Mouse (Mus musculus) embryonic facial prominence, embryonic 15.5 days (tissue): Measurements from ENCODE around the gene Ppm1g. TPM values are rescaled to one million over a fixed set of nuclear protein-coding genes. Genes with fewer than 3 reads are reported as not detected.
A peak's percentile ranks its signal among the peaks of the same experiment; 100 is the strongest.

Experiments
- ATAC-seq: fragments of 200-750 bp; cut with Nextera tagmentation; 2 replicates; pipeline ENCODE4 v1.8.0; 2017; ENCODE audit warnings: low read depth, moderate TSS enrichment; ENCODE audit not compliant: insufficient number of reproducible peaks, low FRiP score, low TSS enrichment
- H3K27ac ChIP-seq: fragments of 300-500 bp; sonication (generic); replicated peaks from 2 replicates; pipeline ENCODE4 v1.5.1; 2015; ENCODE audit warnings: mild to moderate bottlenecking, inconsistent platforms
- H3K27me3 ChIP-seq: fragments of 300-500 bp; sonication (generic); 2 replicates; pipeline ENCODE4 v1.6.1; 2015; ENCODE audit warnings: inconsistent platforms
- H3K36me3 ChIP-seq: fragments of 300-500 bp; sonication (generic); 2 replicates; pipeline ENCODE4 v1.6.1; 2015; ENCODE audit warnings: mild to moderate bottlenecking, inconsistent platforms
- H3K4me1 ChIP-seq: fragments of 300-500 bp; sonication (generic); 2 replicates; pipeline ENCODE4 v1.6.1; 2015; ENCODE audit warnings: inconsistent platforms
- H3K4me2 ChIP-seq: fragments of 300-500 bp; sonication (generic); replicated peaks from 2 replicates; pipeline ENCODE4 v1.6.1; 2015; ENCODE audit warnings: mild to moderate bottlenecking, inconsistent platforms
- H3K4me3 ChIP-seq: fragments of 300-500 bp; sonication (generic); replicated peaks from 2 replicates; pipeline ENCODE4 v1.5.1; 2015; ENCODE audit warnings: mild to moderate bottlenecking, inconsistent platforms
- H3K9ac ChIP-seq: fragments of 300-500 bp; sonication (generic); 2 replicates; pipeline ENCODE4 v1.6.1; 2015; ENCODE audit warnings: inconsistent platforms
- H3K9me3 ChIP-seq: fragments of 300-500 bp; sonication (generic); replicated peaks from 2 replicates; pipeline ENCODE4 v1.6.1; 2016; ENCODE audit warnings: inconsistent platforms
- WGBS: fragments of 180-500 bp; shearing (Covaris S2); methylation state at CpG from one replicate; pipeline ENCODE4 v1.1.7; 2015; 5-methylcytosine and 5-hydroxymethylcytosine counted together
- polyA plus RNA-seq: library from polyadenylated mRNA; unstranded; fragments of >200 nt; fragmentation: Nextera tagmentation; extraction: Ambion mirVana; gene quantifications from 2 replicates; pipeline ENCODE4 v1.2.1, GENCODE M21; 2015

The Ppm1g gene
- polyA plus RNA-seq, 1 experiment from 2014 or later: 115 TPM

DNA sequence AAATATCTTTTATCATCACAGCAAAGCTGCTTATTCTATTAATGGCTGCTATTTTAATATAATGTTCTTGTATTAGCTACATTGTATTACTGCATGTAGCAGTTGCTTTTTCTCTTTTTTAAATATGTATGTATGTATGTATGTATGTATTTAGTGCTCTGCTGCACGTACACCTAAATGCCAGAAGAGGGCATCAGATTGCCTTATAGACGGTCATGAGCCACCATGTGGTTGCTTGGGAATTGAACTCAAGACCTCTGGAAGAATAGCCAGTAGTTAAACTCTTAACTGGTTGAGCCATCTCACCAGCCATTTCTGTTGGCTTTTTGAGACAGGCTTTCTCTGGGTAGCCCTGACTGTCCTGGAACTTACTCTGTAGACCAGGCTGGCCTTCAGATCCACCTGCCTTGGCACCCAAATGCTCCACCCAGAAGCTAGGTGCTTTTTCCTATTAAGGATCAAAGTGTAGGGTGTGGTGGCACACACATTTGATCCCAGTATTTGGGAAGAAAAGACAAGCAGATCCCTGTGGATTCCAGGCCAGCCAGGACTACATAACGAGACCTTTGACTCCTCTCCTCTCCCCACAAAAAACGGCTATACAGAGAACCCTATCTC lies 32.2 kb downstream of the Ppm1g start:
- H3K4me2 ChIP-seq: no peak overlapping the region
- 76% methylated on average over 4 of the region's 4 CpGs for WGBS
- no peaks in the 10 kb centered on the region for H3K9me3 ChIP-seq
- H3K27me3 ChIP-seq: no peaks in the 10 kb centered on the region
- H3K4me1 ChIP-seq: peaks cover 13% of the 10 kb centered on the region
- no peak overlapping the region for H3K27ac ChIP-seq
- peaks cover 43% of the 10 kb centered on the region for H3K36me3 ChIP-seq
- no peak overlapping the region for H3K9ac ChIP-seq
- no peak overlapping the region for H3K4me3 ChIP-seq
- ATAC-seq: no peak

DNA sequence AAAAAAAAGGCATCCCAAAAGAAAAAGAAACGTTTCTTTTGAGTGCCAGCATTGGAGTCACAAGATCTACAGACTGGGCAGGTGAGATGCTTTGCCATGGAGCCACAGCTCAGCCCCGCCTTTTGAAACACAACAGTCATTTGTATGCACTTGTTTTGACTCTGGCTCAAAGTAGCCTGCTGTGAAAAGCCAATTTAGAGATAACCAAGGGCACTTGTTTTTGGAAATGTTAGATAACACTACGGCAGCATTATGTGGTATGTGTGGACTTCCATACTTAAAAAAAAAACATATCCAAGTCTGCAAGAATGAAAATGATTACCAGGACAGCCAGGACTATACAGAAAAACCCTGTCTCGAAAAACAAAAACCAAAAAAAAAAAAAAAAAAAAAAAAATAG lies 36.8 kb downstream of the Ppm1g start:
- H3K27me3 ChIP-seq: no peaks in the 10 kb centered on the region
- no peak overlapping the region for H3K4me2 ChIP-seq
- H3K9ac ChIP-seq: no peak overlapping the region
- 62% methylated on average over 4 of the region's 4 CpGs for WGBS
- H3K9me3 ChIP-seq: no peaks in the 10 kb centered on the region
- no peak for ATAC-seq
- H3K4me1 ChIP-seq: peaks cover 8% of the 10 kb centered on the region; the same call in 1 of the 2 replicates
- no peak overlapping the region for H3K27ac ChIP-seq
- peaks cover 20% of the 10 kb centered on the region for H3K36me3 ChIP-seq
- H3K4me3 ChIP-seq: no peak overlapping the region

DNA sequence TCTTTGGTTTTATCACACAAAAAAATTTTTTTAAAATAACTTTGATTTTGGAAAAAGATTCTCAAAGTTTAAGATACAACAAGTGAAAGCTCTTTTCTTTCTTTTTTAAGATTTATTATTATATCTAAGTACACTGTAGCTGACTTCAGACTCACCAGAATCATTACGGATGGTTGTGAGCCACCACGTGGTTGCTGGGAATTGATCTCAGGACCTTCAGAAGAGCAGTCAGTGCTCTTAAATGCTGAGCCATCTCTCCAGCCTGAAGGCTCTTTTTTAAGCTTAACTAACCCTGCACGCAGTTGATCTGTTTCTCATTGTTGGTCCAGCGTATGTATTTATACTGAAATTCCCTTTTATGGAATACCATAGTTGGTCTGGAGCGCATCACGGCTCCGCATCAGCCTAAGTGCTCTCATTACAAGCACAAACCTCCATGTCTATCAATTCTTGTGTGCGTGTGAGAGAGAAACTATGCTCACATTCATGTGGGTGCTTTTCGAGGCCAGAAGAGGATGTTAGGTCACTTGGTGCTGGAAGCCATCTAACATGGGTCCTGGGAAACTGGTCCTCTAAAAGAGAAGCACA lies 39.2 kb downstream of the Ppm1g start:
- ATAC-seq: no peak
- Histone ChIP-seq H3K36me3 (peaks cover 7% of the 10 kb centered on the region; the same call in 1 of the 2 replicates), H3K27me3 (no peaks in the 10 kb centered on the region), H3K9ac (no peak overlapping the region), H3K4me2 (no peak overlapping the region), H3K4me3 (no peak overlapping the region), H3K9me3 (no peaks in the 10 kb centered on the region), H3K4me1 (peaks cover 8% of the 10 kb centered on the region; the same call in 1 of the 2 replicates), H3K27ac (no peak overlapping the region)
- 88% methylated on average over 9 of the region's 9 CpGs for WGBS

DNA sequence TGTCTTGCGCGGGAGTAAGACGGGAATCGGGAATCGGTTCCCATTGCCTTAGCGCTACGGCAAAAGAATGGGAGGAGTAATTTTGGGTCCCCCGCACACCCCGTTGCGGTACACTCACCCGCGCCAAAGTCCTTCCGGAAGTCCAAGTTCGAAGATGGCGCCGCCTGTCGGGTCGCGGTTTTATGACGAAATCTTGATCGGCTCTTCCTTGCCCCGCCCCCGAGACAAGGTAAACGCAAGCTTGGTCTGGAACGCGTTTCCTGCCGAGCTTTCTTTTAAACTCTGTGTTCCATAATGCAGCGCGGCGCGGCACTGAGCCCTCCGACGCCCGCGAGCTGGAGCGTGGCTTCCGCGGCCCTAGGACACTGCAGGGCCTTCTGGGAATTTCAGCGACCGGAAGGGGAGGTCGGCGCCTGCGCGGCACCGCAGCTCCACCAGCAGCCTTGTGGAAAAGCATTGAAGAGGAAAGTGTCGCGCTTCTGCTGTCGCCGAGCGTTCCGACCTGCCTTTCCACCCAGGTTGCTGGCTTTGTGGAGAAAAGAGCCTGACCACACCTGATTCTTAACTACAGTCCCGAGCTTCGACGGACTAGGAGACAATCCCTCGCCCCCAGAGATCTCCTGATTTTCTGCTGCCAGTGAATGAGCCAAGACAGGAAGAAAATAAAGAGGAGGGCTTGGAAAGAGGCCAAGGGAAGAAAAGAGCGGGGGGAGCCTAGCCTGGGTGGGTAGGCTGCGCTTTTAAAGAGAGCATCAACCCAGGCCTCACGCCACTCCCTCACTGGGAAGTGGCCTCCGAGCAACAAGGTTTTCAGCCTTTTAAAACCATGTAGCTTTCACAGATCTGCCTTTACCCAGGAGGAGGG lies 40.5 kb downstream of the Ppm1g start, which contains the start of the genes Gm29609 and Gtf3c2:
Gene Gm29609, minus strand, starts transcription at position 146 of the 865 bp plus-strand sequence.
Gene Gtf3c2, minus strand, starts transcription at position 379 of the 865 bp plus-strand sequence.
- H3K9me3 ChIP-seq: no peaks in the 10 kb centered on the region
- peaks cover 8% of the 10 kb centered on the region; the same call in 1 of the 2 replicates for H3K4me1 ChIP-seq
- peak within 1 kb of the TSS; percentile 99 for H3K27ac ChIP-seq
- peak; percentile 98 for ATAC-seq
- under 1% methylated on average over 59 of the region's 59 CpGs for WGBS
- peak within 1 kb of the TSS; percentile 93 for H3K4me3 ChIP-seq
- H3K27me3 ChIP-seq: no peaks in the 10 kb centered on the region
- H3K9ac ChIP-seq: peak within 1 kb of the TSS; percentile 71
- peaks cover 7% of the 10 kb centered on the region; the same call in 1 of the 2 replicates for H3K36me3 ChIP-seq
- peak within 1 kb of the TSS; percentile 83 for H3K4me2 ChIP-seq

DNA sequence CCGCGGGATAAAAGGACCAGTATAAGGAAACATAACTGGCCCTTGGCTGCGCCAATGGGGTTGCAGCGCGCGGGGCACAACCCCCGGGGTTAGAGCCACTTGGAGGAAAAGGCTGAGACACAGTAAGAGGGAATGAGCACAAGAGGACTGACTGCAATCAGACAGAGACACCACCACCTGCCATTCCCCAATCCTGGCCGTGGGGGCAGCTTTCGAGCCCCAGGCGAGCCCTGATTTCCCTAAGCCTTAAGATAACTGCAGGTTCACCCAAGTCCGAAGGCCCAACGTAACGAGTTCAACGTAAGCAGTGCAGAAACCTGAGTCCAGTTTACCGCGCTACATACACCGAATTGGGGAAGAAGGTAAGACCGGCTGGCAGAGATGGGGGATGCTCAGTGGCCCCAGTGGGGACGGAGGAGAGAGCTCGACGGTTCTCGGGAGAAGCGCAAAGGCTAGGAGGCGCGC lies 41.2 kb downstream of the Ppm1g start:
- H3K4me3 ChIP-seq: peak overlapping the region; percentile 93
- peaks cover 12% of the 10 kb centered on the region for H3K36me3 ChIP-seq
- H3K9ac ChIP-seq: peak overlapping the region; percentile 71
- ATAC-seq: peak; percentile 49; the same call in 1 of the 2 replicates
- H3K27me3 ChIP-seq: no peaks in the 10 kb centered on the region
- WGBS: 0% methylated on average over 25 of the region's 25 CpGs
- H3K4me1 ChIP-seq: peaks cover 8% of the 10 kb centered on the region; the same call in 1 of the 2 replicates
- H3K27ac ChIP-seq: peak overlapping the region; percentile 99
- H3K4me2 ChIP-seq: peak overlapping the region; percentile 83
- H3K9me3 ChIP-seq: no peaks in the 10 kb centered on the region

DNA sequence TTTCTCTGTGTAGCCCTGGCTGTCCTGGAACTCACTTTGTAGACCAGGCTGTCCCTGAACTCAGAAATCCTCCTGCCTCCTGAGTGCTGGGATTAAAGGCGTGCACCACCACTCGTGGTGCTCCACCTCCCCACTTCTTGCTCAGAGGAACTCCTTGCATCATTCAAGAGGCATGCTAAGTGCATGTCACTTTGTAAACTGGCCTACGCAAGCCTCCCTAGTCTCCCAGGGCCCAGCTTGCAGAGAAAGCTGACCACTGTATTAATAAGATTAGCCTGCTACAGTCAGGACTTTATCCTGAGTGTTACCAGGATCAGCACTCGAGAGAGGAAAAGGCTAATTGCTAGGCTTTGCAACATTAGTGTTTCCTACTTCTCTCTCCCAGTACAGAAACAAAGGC lies 51.9 kb downstream of the Ppm1g start:
- Histone ChIP-seq H3K27me3 (no peaks in the 10 kb centered on the region), H3K4me1 (no peaks in the 10 kb centered on the region), H3K9ac (no peak overlapping the region), H3K27ac (no peak overlapping the region), H3K36me3 (peaks cover 87% of the 10 kb centered on the region), H3K9me3 (no peaks in the 10 kb centered on the region), H3K4me3 (no peak overlapping the region), H3K4me2 (no peak overlapping the region)
- 88% methylated on average over 4 of the region's 4 CpGs for WGBS
- ATAC-seq: no peak

DNA sequence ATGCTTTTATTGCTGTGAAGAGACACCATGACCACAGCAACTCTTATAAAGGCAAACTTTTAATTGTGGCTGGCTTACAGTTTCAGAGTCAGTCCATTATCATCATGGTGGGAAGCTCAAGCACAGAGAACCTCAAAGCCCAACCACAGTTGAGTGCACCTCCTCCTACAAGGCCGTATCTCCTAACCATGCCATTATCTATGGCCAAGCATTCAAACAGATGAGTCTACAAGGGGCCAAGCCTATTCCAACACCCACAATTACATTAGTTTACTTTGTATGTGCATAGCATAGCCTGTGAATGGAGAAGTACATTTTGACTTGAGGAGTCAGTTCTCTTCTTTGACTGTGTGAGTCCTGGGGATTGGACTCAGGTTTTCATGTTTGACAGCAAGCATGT lies 55.6 kb downstream of the Ppm1g start:
- ATAC-seq: no peak
- Histone ChIP-seq H3K4me2 (no peak overlapping the region), H3K36me3 (peaks cover 88% of the 10 kb centered on the region), H3K27me3 (no peaks in the 10 kb centered on the region), H3K4me3 (no peak overlapping the region), H3K9me3 (no peaks in the 10 kb centered on the region), H3K9ac (no peak overlapping the region), H3K4me1 (no peaks in the 10 kb centered on the region), H3K27ac (no peak overlapping the region)
- 94% methylated on average over 1 of the region's 1 CpGs for WGBS

DNA sequence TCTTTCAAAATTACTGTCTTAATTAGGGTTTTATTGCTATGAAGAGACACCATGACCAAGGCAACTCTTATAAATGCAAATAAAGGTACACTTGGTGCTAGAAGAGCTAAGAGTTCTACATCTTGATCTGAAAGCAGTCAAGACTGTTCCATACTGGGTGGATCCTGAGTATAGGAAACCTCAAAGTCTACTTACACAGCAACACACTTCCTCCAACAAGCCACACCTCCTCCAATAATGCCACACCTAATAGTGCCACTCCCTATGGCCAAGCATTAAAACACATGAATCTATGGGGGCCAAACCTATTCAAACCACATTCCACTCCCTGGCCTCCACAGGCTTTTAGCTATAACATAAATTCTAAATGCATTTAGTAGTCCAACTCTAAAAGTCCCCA lies 58.0 kb downstream of the Ppm1g start:
- H3K27ac ChIP-seq: no peak overlapping the region
- peaks cover 88% of the 10 kb centered on the region for H3K36me3 ChIP-seq
- no peaks in the 10 kb centered on the region for H3K4me1 ChIP-seq
- H3K4me3 ChIP-seq: no peak overlapping the region
- H3K27me3 ChIP-seq: no peaks in the 10 kb centered on the region
- H3K4me2 ChIP-seq: no peak overlapping the region
- no peak overlapping the region for H3K9ac ChIP-seq
- no peak for ATAC-seq
- no peaks in the 10 kb centered on the region for H3K9me3 ChIP-seq

DNA sequence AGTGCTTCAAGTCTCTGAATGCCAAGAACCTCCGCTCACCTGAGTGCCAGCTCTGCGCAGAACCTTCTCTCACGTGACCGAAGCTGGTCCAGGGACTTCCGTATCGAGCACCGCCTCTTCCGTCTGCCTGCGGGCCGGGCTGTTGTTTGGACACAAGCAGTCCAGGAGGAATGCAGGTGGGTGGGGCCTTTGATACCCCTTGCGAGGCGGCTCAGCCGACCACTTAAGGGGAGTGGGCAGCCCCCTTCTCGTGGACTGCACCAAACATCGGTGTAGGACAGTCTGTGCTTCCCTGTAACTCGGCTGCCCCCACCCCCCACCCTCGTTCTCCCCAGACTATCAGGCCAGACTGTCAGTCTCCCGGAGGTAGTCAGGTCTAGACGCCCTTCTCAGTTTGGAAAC lies 66.3 kb downstream of the Ppm1g start, which contains the start of gene Mpv17:
Gene Mpv17, minus strand, starts transcription at position 100 of the 402 bp plus-strand sequence.
- under 1% methylated on average over 19 of the region's 19 CpGs for WGBS
- Histone ChIP-seq H3K27me3 (no peaks in the 10 kb centered on the region), H3K9ac (peak within 1 kb of the TSS; percentile 62), H3K36me3 (peaks cover 37% of the 10 kb centered on the region), H3K27ac (peak within 1 kb of the TSS; percentile 88), H3K4me1 (peaks cover 12% of the 10 kb centered on the region), H3K4me3 (peak within 1 kb of the TSS; percentile 65), H3K4me2 (peak within 1 kb of the TSS; percentile 64), H3K9me3 (no peaks in the 10 kb centered on the region)
- ATAC-seq: peak; percentile 92

DNA sequence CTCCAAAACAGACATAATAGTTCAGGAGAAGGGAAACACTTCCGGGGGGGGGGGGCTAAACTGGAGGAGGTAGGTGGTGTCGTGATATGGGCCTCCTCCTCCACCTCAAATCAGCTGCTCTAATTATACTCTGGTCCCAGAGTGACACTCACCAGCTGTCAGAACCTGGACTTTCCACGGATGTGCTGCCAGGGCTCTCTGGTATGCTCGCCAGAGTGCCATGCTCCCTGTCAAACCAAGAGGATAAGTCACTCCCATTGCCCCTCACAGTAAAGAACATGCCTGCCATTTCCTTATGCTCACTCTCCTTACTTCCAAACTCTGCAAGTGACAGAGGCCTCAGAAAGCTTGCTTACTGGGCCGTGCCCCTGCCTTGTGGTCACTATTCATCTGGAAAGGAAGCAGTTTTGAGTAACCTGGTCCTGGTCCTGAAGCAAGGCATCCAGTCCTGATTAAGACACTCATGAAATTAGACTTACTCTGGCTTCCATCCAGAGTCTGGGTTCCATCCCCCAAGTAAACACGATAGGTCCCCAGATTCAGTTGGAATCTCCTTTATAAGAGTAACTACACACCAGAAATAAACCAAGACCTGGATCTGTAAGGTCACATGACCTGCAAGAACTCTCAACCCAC lies 66.9 kb downstream of the Ppm1g start:
- peak overlapping the region; percentile 62 for H3K9ac ChIP-seq
- no peaks in the 10 kb centered on the region for H3K9me3 ChIP-seq
- no peaks in the 10 kb centered on the region for H3K27me3 ChIP-seq
- peaks cover 32% of the 10 kb centered on the region for H3K36me3 ChIP-seq
- H3K4me3 ChIP-seq: peak overlapping the region; percentile 65
- H3K27ac ChIP-seq: peak overlapping the region; percentile 88; the same call in 1 of the 2 replicates
- 21% methylated on average over 6 of the region's 6 CpGs for WGBS
- no peak for ATAC-seq
- H3K4me2 ChIP-seq: peak overlapping the region; percentile 64
- peaks cover 12% of the 10 kb centered on the region for H3K4me1 ChIP-seq
